Mouse (Mus musculus): ENCODE measurements around the gene Cacnb3. TPM values are rescaled to one million over a fixed set of nuclear protein-coding genes. Genes with fewer than 3 reads are reported as not detected.
A peak's percentile ranks its signal among the peaks of the same experiment; 100 is the strongest.

The Cacnb3 gene
- polyA plus RNA-seq, 2 experiments: 33.9 to 75.2 TPM

- WGBS: 76% methylated on average over 11 of the region's 11 CpGs
- ATAC-seq (ENCODE audit: low FRiP score, low read depth) (no peak), DNase-seq (ENCODE audit: low spot score) (peak; percentile 60)
- no peak for TF ChIP-seq POLR2A (IDR thresholded peaks at IDR 0.05; ENCODE audit: borderline replicate concordance, extremely low read depth, insufficient read depth, insufficient read length)
- H3K4me3 ChIP-seq (replicated peaks; ENCODE audit: low read length): no peak overlapping the region
- H3K9ac ChIP-seq (ENCODE audit: low read depth, low read length, severe bottlenecking): no peak overlapping the region
- no peaks in the 10 kb centered on the region for H3K9me3 ChIP-seq (ENCODE audit: control insufficient read depth, low read length)
- H3K4me1 ChIP-seq (ENCODE audit: control insufficient read depth, insufficient read depth, low read length): 0 out of 2 replicates have a peak, but pooled peaks cover 6% of the 10 kb centered on the region
- no peaks in the 10 kb centered on the region for H3K27me3 ChIP-seq (ENCODE audit: control insufficient read depth, insufficient read depth, low read length)
- H3K27ac ChIP-seq (replicated peaks; ENCODE audit: low read depth, low read length): no peak overlapping the region
- H3K36me3 ChIP-seq (ENCODE audit: control insufficient read depth, insufficient read depth, low read length): peaks cover 7% of the 10 kb centered on the region; the same call in 1 of the 2 replicates
- no peak overlapping the region for H3K4me2 ChIP-seq (replicated peaks; ENCODE audit: low read depth, low read length, severe bottlenecking)
Measured at GRCm38 (mm10) chr15:98664042-98664907, 33.6 kb downstream of the Cacnb3 start.

GRCm38 (mm10) chr15:98672592-98672991 lies 42.0 kb downstream of the Cacnb3 start:
- Histone ChIP-seq H3K4me1 (ENCODE audit: control insufficient read depth, insufficient read depth, low read length) (peaks cover 17% of the 10 kb centered on the region; the same call in 1 of the 2 replicates), H3K4me2 (replicated peaks; ENCODE audit: low read depth, low read length, severe bottlenecking) (no peak overlapping the region), H3K36me3 (ENCODE audit: control insufficient read depth, insufficient read depth, low read length) (no peaks in the 10 kb centered on the region), H3K27ac (replicated peaks; ENCODE audit: low read depth, low read length) (no peak overlapping the region), H3K9me3 (ENCODE audit: control insufficient read depth, low read length) (no peaks in the 10 kb centered on the region), H3K9ac (ENCODE audit: low read depth, low read length, severe bottlenecking) (no peak overlapping the region), H3K4me3 (replicated peaks; ENCODE audit: low read length) (no peak overlapping the region), H3K27me3 (ENCODE audit: control insufficient read depth, insufficient read depth, low read length) (peaks cover 32% of the 10 kb centered on the region)
- TF ChIP-seq POLR2A (IDR thresholded peaks at IDR 0.05; ENCODE audit: borderline replicate concordance, extremely low read depth, insufficient read depth, insufficient read length): no peak
- WGBS: 78% methylated on average over 4 of the region's 4 CpGs
- ATAC-seq (ENCODE audit: low FRiP score, low read depth) (no peak), DNase-seq (ENCODE audit: low spot score) (no peak)

GRCm38 (mm10) chr15:98673732-98674131 lies 43.1 kb downstream of the Cacnb3 start:
- peaks cover 37% of the 10 kb centered on the region for H3K27me3 ChIP-seq (ENCODE audit: control insufficient read depth, insufficient read depth, low read length)
- 79% methylated on average over 7 of the region's 7 CpGs for WGBS
- ATAC-seq (ENCODE audit: low FRiP score, low read depth): no peak
- peaks cover 17% of the 10 kb centered on the region; the same call in 1 of the 2 replicates for H3K4me1 ChIP-seq (ENCODE audit: control insufficient read depth, insufficient read depth, low read length)
- no peaks in the 10 kb centered on the region for H3K36me3 ChIP-seq (ENCODE audit: control insufficient read depth, insufficient read depth, low read length)
- DNase-seq (ENCODE audit: low spot score): no peak
- no peak overlapping the region for H3K4me3 ChIP-seq (replicated peaks; ENCODE audit: low read length)
- no peak overlapping the region for H3K27ac ChIP-seq (replicated peaks; ENCODE audit: low read depth, low read length)
- no peaks in the 10 kb centered on the region for H3K9me3 ChIP-seq (ENCODE audit: control insufficient read depth, low read length)
- no peak overlapping the region for H3K9ac ChIP-seq (ENCODE audit: low read depth, low read length, severe bottlenecking)
- H3K4me2 ChIP-seq (replicated peaks; ENCODE audit: low read depth, low read length, severe bottlenecking): no peak overlapping the region
- no peak for TF ChIP-seq POLR2A (IDR thresholded peaks at IDR 0.05; ENCODE audit: borderline replicate concordance, extremely low read depth, insufficient read depth, insufficient read length)

GRCm38 (mm10) chr15:98674284-98674993 lies 43.8 kb downstream of the Cacnb3 start:
- peak overlapping the region; percentile 38 for H3K9ac ChIP-seq (ENCODE audit: low read depth, low read length, severe bottlenecking)
- H3K4me2 ChIP-seq (replicated peaks; ENCODE audit: low read depth, low read length, severe bottlenecking): no peak overlapping the region

GRCm38 (mm10) chr15:98674994-98675545 lies 44.4 kb downstream of the Cacnb3 start:
- 30% methylated on average over 11 of the region's 11 CpGs for WGBS

More at GRCm38 (mm10) chr15:98674284-98674993, 43.8 kb downstream of the Cacnb3 start:
- Histone ChIP-seq H3K4me1 (ENCODE audit: control insufficient read depth, insufficient read depth, low read length) (peaks cover 17% of the 10 kb centered on the region; the same call in 1 of the 2 replicates), H3K36me3 (ENCODE audit: control insufficient read depth, insufficient read depth, low read length) (no peaks in the 10 kb centered on the region), H3K27ac (replicated peaks; ENCODE audit: low read depth, low read length) (no peak overlapping the region), H3K4me3 (replicated peaks; ENCODE audit: low read length) (no peak overlapping the region; the same call in 1 of the 2 replicates), H3K27me3 (ENCODE audit: control insufficient read depth, insufficient read depth, low read length) (peaks cover 37% of the 10 kb centered on the region), H3K9me3 (ENCODE audit: control insufficient read depth, low read length) (no peaks in the 10 kb centered on the region)
- DNase-seq (ENCODE audit: low spot score) (no peak), ATAC-seq (ENCODE audit: low FRiP score, low read depth) (no peak)
- no peak for TF ChIP-seq POLR2A (IDR thresholded peaks at IDR 0.05; ENCODE audit: borderline replicate concordance, extremely low read depth, insufficient read depth, insufficient read length)
- WGBS: 28% methylated on average over 7 of the region's 7 CpGs

More at GRCm38 (mm10) chr15:98674994-98675545, 44.4 kb downstream of the Cacnb3 start:
- Histone ChIP-seq H3K27me3 (ENCODE audit: control insufficient read depth, insufficient read depth, low read length) (peaks cover 37% of the 10 kb centered on the region), H3K9me3 (ENCODE audit: control insufficient read depth, low read length) (no peaks in the 10 kb centered on the region), H3K4me1 (ENCODE audit: control insufficient read depth, insufficient read depth, low read length) (peaks cover 17% of the 10 kb centered on the region; the same call in 1 of the 2 replicates), H3K36me3 (ENCODE audit: control insufficient read depth, insufficient read depth, low read length) (no peaks in the 10 kb centered on the region), H3K4me2 (replicated peaks; ENCODE audit: low read depth, low read length, severe bottlenecking) (peak overlapping the region; percentile 66; the same call in 1 of the 2 replicates), H3K27ac (replicated peaks; ENCODE audit: low read depth, low read length) (no peak overlapping the region), H3K4me3 (replicated peaks; ENCODE audit: low read length) (peak overlapping the region; percentile 11; the same call in 1 of the 2 replicates), H3K9ac (ENCODE audit: low read depth, low read length, severe bottlenecking) (peak overlapping the region; percentile 38)
- ATAC-seq (ENCODE audit: low FRiP score, low read depth) (no peak), DNase-seq (ENCODE audit: low spot score) (no peak)
- no peak for TF ChIP-seq POLR2A (IDR thresholded peaks at IDR 0.05; ENCODE audit: borderline replicate concordance, extremely low read depth, insufficient read depth, insufficient read length)

All from limb, embryonic 14.5 days (tissue).